Mouse (Mus musculus) erythroblast, adult 5-6 weeks (primary cell): Measurements from ENCODE around the gene Sh2d2a. TPM values are rescaled to one million over a fixed set of nuclear protein-coding genes. Genes with fewer than 3 reads are reported as not detected.
"Not testable (repeated sequence)": the region's sequence is repeated elsewhere in the genome, so short reads cannot be mapped to it uniquely, and the experiment has no call there.

ENCODE experiments used
- ATAC-seq: replicated peaks from 2 replicates; pipeline ENCODE4 v1.8.0; 2016; ENCODE audit warnings: moderate number of reproducible peaks, mild to moderate bottlenecking, moderate TSS enrichment, inconsistent platforms; ENCODE audit not compliant: poor library complexity, low FRiP score, severe bottlenecking
- total RNA-seq, 2 experiments: library from RNA; stranded (forward) in 1 of 2; stranded (reverse) in 1 of 2; fragments of 150-400 nt in 1 of 2; fragments of 200-764, 138-1000 nt in 1 of 2; gene quantifications; 2 replicates each; pipeline versions ENCODE4 v1.2.3 to v1.2.4; 2015 to 2017; ENCODE audit warnings: low replicate concordance in 2 of 2

Sh2d2a gene
- total RNA-seq, 2 experiments from 2014 or later: not detected

- ATAC-seq: no peak
These were observed 8.4 kb downstream of the Sh2d2a start for GRCm38 (mm10) chr3:87854795-87855568.

GRCm38 (mm10) chr3:87855936-87856335 is 9.4 kb downstream of the Sh2d2a start:
- no peak for ATAC-seq

- ATAC-seq: no peak
These were observed 11.1 kb downstream of the Sh2d2a start for GRCm38 (mm10) chr3:87857666-87858065.

- ATAC-seq: peak; percentile 85
These were observed 13.3 kb downstream of the Sh2d2a start for GRCm38 (mm10) chr3:87859813-87860212.

GRCm38 (mm10) chr3:87864111-87864510 is 17.6 kb downstream of the Sh2d2a start:
- not testable (repeated sequence) for ATAC-seq

- no peak for ATAC-seq
These were observed 31.2 kb downstream of the Sh2d2a start for GRCm38 (mm10) chr3:87877730-87878129.

- no peak for ATAC-seq
These were observed 37.7 kb downstream of the Sh2d2a start for GRCm38 (mm10) chr3:87884291-87884690.

- peak; percentile 11; the same call in 1 of the 2 replicates for ATAC-seq
These were observed 38.2 kb downstream of the Sh2d2a start for GRCm38 (mm10) chr3:87884708-87885251.

- peak; percentile 94 for ATAC-seq
These were observed 38.9 kb downstream of the Sh2d2a start, which contains the start of gene Prcc for GRCm38 (mm10) chr3:87885281-87886003. Prcc (minus strand) TSS chr3:87885608.

- ATAC-seq: peak; percentile 31
These were observed 39.4 kb downstream of the Sh2d2a start for GRCm38 (mm10) chr3:87886004-87886365.

- no peak for ATAC-seq
These were observed 39.9 kb downstream of the Sh2d2a start for GRCm38 (mm10) chr3:87886416-87886815.

GRCm38 (mm10) chr3:87887400-87887799 is 40.8 kb downstream of the Sh2d2a start:
- not testable (repeated sequence) for ATAC-seq

- no peak for ATAC-seq
These were observed 44.9 kb downstream of the Sh2d2a start for GRCm38 (mm10) chr3:87891481-87891880.

- peak; percentile 64 for ATAC-seq
These were observed 46.9 kb downstream of the Sh2d2a start for GRCm38 (mm10) chr3:87893367-87893905.

- no peak for ATAC-seq
These were observed 52.7 kb downstream of the Sh2d2a start for GRCm38 (mm10) chr3:87899266-87899665.

GRCm38 (mm10) chr3:87899776-87900175 is 53.2 kb downstream of the Sh2d2a start:
- ATAC-seq: no peak

GRCm38 (mm10) chr3:87901036-87901624 is 54.6 kb downstream of the Sh2d2a start:
- peak; percentile 80 for ATAC-seq

GRCm38 (mm10) chr3:87901959-87902358 is 55.4 kb downstream of the Sh2d2a start:
- not testable (repeated sequence) for ATAC-seq

GRCm38 (mm10) chr3:87903821-87904220 is 57.3 kb downstream of the Sh2d2a start:
- no peak for ATAC-seq
